Mouse (Mus musculus) E14TG2a.4 (cell line): ENCODE results near the gene Prkg1.

Experiments
- CTCF ChIP-seq: conservative IDR thresholded peaks from 2 replicates; pipeline ENCODE4 v1.5.1; 2014; ENCODE audit warnings: low read length
- NANOG ChIP-seq: IDR thresholded peaks from 2 replicates; pipeline ENCODE4 v1.6.1; 2014; ENCODE audit warnings: borderline replicate concordance, low read length, mixed read lengths

- no peak for TF ChIP-seq NANOG
- TF ChIP-seq CTCF: no peak
These were observed 532.4 kb downstream of the Prkg1 start for GRCm38 (mm10) chr19:31232410-31232809.
